10 mouse cellular contexts compared by ENCODE assay signal in the genomic region with DNA sequence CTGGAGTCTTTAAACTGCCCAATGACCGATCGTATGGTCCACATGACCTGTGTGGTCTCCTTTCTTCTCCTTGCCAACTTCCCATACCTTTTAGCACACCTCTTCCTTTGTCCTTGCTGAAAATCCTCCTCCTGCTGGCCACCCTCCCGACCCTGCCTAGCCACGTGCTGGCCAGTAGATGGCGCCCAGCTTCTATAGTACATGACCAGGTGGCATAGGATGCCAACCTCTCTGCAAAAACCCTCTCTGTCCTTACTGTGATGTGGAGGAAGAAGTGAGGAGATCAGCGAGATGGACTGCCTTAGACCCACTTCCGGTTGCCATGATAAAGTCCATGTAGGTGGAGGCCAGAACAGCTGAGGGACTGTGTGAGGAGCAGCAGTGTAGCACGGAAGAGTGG. TPM values are rescaled to one million over a fixed set of nuclear protein-coding genes. Genes with fewer than 3 reads are reported as not detected.
DNase-seq lines count a peak whose midpoint lies in the region; ATAC-seq and TF ChIP-seq lines count a peak whose summit lies in the region.
"Had no signal": no experiment of that assay in that cellular context is flagged by ENCODE, and none has a peak within 500 bp of the region (broad histone marks: within the 10 kb centered on the region; RNA-seq: fewer than 3 reads in every experiment).

No protein-coding gene starts in this region.

- DNase-seq in midbrain, embryonic 10.5 days (ENCODE audit: low spot score): peak; percentile 38
- DNase-seq in Patski (ENCODE audit: low read depth, low spot score): no peak
- DNase-seq in cerebellum, postnatal 10 days: peak; percentile 92 to 94
- peak; percentile 54 for DNase-seq in kidney, postnatal 14 days
- peak; percentile 79 for DNase-seq in thymus, postnatal 4 days

- no peak overlapping the region for H3K9ac ChIP-seq in midbrain, embryonic 13.5 days (replicated peaks)
- no peak overlapping the region for H3K9ac ChIP-seq in heart, embryonic 14.5 days (ENCODE audit: low read length)
- H3K9ac ChIP-seq in midbrain, embryonic 16.5 days (ENCODE audit: low read depth, low read length): no peak overlapping the region
- H3K9ac ChIP-seq: embryonic facial prominence, embryonic 13.5 days; liver, embryonic 15.5 days had no signal

- peak; percentile 96 for TF ChIP-seq CTCF in Patski (IDR thresholded peaks at IDR 0.05)

- in situ Hi-C loops in Patski (cut with MboI; ENCODE audit: low pct_unique_long_range_greater_than_20kb): loop anchor here (5.0 kb wide), 2 partner anchors 107 to 252 kb away; no protein-coding TSS in a partner anchor

- H3K4me3 ChIP-seq in midbrain, embryonic 10.5 days: no peak overlapping the region
- H3K4me3 ChIP-seq in midbrain, embryonic 13.5 days (replicated peaks): no peak overlapping the region
- no peak overlapping the region for H3K4me3 ChIP-seq in heart, embryonic 14.5 days (ENCODE audit: control insufficient read depth in 1 of 2, insufficient read depth in 1 of 2, low read depth in 1 of 2, low read length in 2 of 2)
- no peak overlapping the region for H3K4me3 ChIP-seq in midbrain, embryonic 16.5 days (ENCODE audit: low read depth, low read length)
- H3K4me3 ChIP-seq: embryonic facial prominence, embryonic 13.5 days; liver, embryonic 15.5 days had no signal

- H3K9me3 ChIP-seq in midbrain, embryonic 10.5 days (replicated peaks): no peaks in the 10 kb centered on the region
- H3K9me3 ChIP-seq in midbrain, embryonic 13.5 days: no peaks in the 10 kb centered on the region
- H3K9me3 ChIP-seq in heart, embryonic 14.5 days (ENCODE audit: control insufficient read depth, low read length): no peaks in the 10 kb centered on the region
- H3K9me3 ChIP-seq in midbrain, embryonic 16.5 days (replicated peaks; ENCODE audit: control insufficient read depth, low read length, poor library complexity, severe bottlenecking): no peaks in the 10 kb centered on the region
- H3K9me3 ChIP-seq: embryonic facial prominence, embryonic 13.5 days; liver, embryonic 15.5 days had no signal

- no peaks in the 10 kb centered on the region for H3K4me1 ChIP-seq in midbrain, embryonic 10.5 days
- no peaks in the 10 kb centered on the region for H3K4me1 ChIP-seq in midbrain, embryonic 13.5 days (replicated peaks)
- H3K4me1 ChIP-seq in heart, embryonic 14.5 days (ENCODE audit: control insufficient read depth in 2 of 2, insufficient read depth in 2 of 2, low read length in 2 of 2): peaks cover 4 to 6% of the 10 kb centered on the region in 2 experiments
- no peaks in the 10 kb centered on the region for H3K4me1 ChIP-seq in midbrain, embryonic 16.5 days (ENCODE audit: control insufficient read depth, insufficient read depth, low read length)
- H3K4me1 ChIP-seq: embryonic facial prominence, embryonic 13.5 days; liver, embryonic 15.5 days had no signal

- no peak overlapping the region for H3K4me2 ChIP-seq in midbrain, embryonic 13.5 days (replicated peaks)
- H3K4me2 ChIP-seq in heart, embryonic 14.5 days (ENCODE audit: low read length): no peak overlapping the region
- no peak overlapping the region for H3K4me2 ChIP-seq in midbrain, embryonic 16.5 days (ENCODE audit: low read length)
- H3K4me2 ChIP-seq: embryonic facial prominence, embryonic 13.5 days; liver, embryonic 15.5 days had no signal

- no peaks in the 10 kb centered on the region for H3K27me3 ChIP-seq in midbrain, embryonic 10.5 days (ENCODE audit: low read depth, poor library complexity, severe bottlenecking)
- no peaks in the 10 kb centered on the region for H3K27me3 ChIP-seq in midbrain, embryonic 13.5 days
- no peaks in the 10 kb centered on the region for H3K27me3 ChIP-seq in Patski
- no peaks in the 10 kb centered on the region for H3K27me3 ChIP-seq in heart, embryonic 14.5 days (ENCODE audit: control insufficient read depth, insufficient read depth, low read length)
- no peaks in the 10 kb centered on the region for H3K27me3 ChIP-seq in midbrain, embryonic 16.5 days (ENCODE audit: control insufficient read depth, insufficient read depth, low read depth, low read length)
- H3K27me3 ChIP-seq: embryonic facial prominence, embryonic 13.5 days; liver, embryonic 15.5 days had no signal

- H3K36me3 ChIP-seq in midbrain, embryonic 10.5 days: no peaks in the 10 kb centered on the region
- no peaks in the 10 kb centered on the region for H3K36me3 ChIP-seq in midbrain, embryonic 13.5 days
- no peaks in the 10 kb centered on the region for H3K36me3 ChIP-seq in heart, embryonic 14.5 days (ENCODE audit: control insufficient read depth, insufficient read depth, low read length)
- no peaks in the 10 kb centered on the region for H3K36me3 ChIP-seq in midbrain, embryonic 16.5 days (ENCODE audit: control insufficient read depth, insufficient read depth, low read length)
- H3K36me3 ChIP-seq: embryonic facial prominence, embryonic 13.5 days; liver, embryonic 15.5 days had no signal

- 38% methylated on average over 8 of the region's 8 CpGs for WGBS in midbrain, embryonic 10.5 days
- 35% methylated on average over 8 of the region's 8 CpGs for WGBS in midbrain, embryonic 13.5 days
- 26% methylated on average over 8 of the region's 8 CpGs for WGBS in heart, embryonic 14.5 days
- 39% methylated on average over 8 of the region's 8 CpGs for WGBS in midbrain, embryonic 16.5 days

- CTCF ChIA-PET in Patski (lab: Charles Lee): interaction anchor here (0.7 kb wide), 1 partner anchor 9 kb away, joined by 3 read pairs; no protein-coding TSS in a partner anchor

- no peak overlapping the region for H3K27ac ChIP-seq in midbrain, embryonic 10.5 days (replicated peaks)
- H3K27ac ChIP-seq in midbrain, embryonic 13.5 days: no peak overlapping the region
- H3K27ac ChIP-seq in heart, embryonic 14.5 days (replicated peaks in 1 of 2; ENCODE audit: control insufficient read depth in 1 of 2, insufficient read depth in 1 of 2, low read depth in 2 of 2, low read length in 2 of 2): no peak overlapping the region
- H3K27ac ChIP-seq in midbrain, embryonic 16.5 days (ENCODE audit: low read length): no peak overlapping the region
- H3K27ac ChIP-seq: embryonic facial prominence, embryonic 13.5 days; liver, embryonic 15.5 days had no signal

- POLR2A ChIA-PET in Patski (lab: Charles Lee): no interaction called here

- ATAC-seq in midbrain, embryonic 13.5 days: no peak
- ATAC-seq in Patski: no peak
- ATAC-seq in heart, embryonic 14.5 days (ENCODE audit: insufficient number of reproducible peaks, insufficient read depth, low FRiP score, low read depth): 0 out of 2 replicates have a peak, but pooled peaks have one; percentile 32
- 0 out of 2 replicates have a peak, but pooled peaks have one; percentile 48 for ATAC-seq in midbrain, embryonic 16.5 days

RNA-seq across cellular contexts. Expression of gene Edn2, which starts 40.7 kb away (rescaled TPM):
- polyA plus RNA-seq in midbrain, embryonic 10.5 days (2016; fragmentation: Nextera tagmentation; extraction: Ambion mirVana): not detected in 2 replicates
- not detected in 2 replicates for polyA plus RNA-seq in midbrain, embryonic 13.5 days (2015; fragmentation: Nextera tagmentation; extraction: Ambion mirVana)
- not detected for polyA plus RNA-seq in Patski (2021)
- 0.44 and 1.0 TPM in 2 replicates for polyA plus RNA-seq in heart, embryonic 14.5 days (2014; fragmentation: Nextera tagmentation; extraction: Ambion mirVana)
- 0.19 TPM in 1 of 2 replicates, not detected in the other for polyA plus RNA-seq in midbrain, embryonic 16.5 days (2015; fragmentation: Nextera tagmentation; extraction: Ambion mirVana)
- polyA plus RNA-seq: liver, embryonic 15.5 days had no signal

RNA-seq across cellular contexts. Expression of gene AL607142.1, which starts 55.5 kb away (rescaled TPM):
- not detected in 2 replicates for polyA plus RNA-seq in midbrain, embryonic 10.5 days (2016; fragmentation: Nextera tagmentation; extraction: Ambion mirVana)
- not detected in 2 replicates for polyA plus RNA-seq in midbrain, embryonic 13.5 days (2015; fragmentation: Nextera tagmentation; extraction: Ambion mirVana)
- polyA plus RNA-seq in Patski (2021): not detected
- not detected in 2 replicates for polyA plus RNA-seq in heart, embryonic 14.5 days (2014; fragmentation: Nextera tagmentation; extraction: Ambion mirVana)
- not detected in 2 replicates for polyA plus RNA-seq in midbrain, embryonic 16.5 days (2015; fragmentation: Nextera tagmentation; extraction: Ambion mirVana)
- polyA plus RNA-seq: embryonic facial prominence, embryonic 13.5 days; liver, embryonic 15.5 days had no signal

Comparison
In these comparisons a context has a peak if more than half of its experiments do, and no peak if none do; other contexts are left out.
1. ATAC-seq: peak in heart, embryonic 14.5 days (single experiment) and midbrain, embryonic 16.5 days (single experiment); none in midbrain, embryonic 13.5 days (single experiment) and Patski (single experiment).